Mouse (Mus musculus) G1E (cell line): ENCODE data around the gene Syn3. TPM values are rescaled to one million over a fixed set of nuclear protein-coding genes. Genes with fewer than 3 reads are reported as not detected.

ENCODE experiments used
- ATAC-seq: 2 replicates; pipeline ENCODE4 v1.8.0; 2016; ENCODE audit warnings: mild to moderate bottlenecking; ENCODE audit not compliant: insufficient number of reproducible peaks, poor library complexity, low FRiP score, severe bottlenecking; ENCODE audit errors: extremely low read depth
- DNase-seq: peaks from one replicate; pipeline ENCODE4 v3.0.0; 2012; ENCODE audit warnings: low spot score
- H3K27me3 ChIP-seq: 2 replicates; pipeline ENCODE4 v1.6.1; 2012; ENCODE audit warnings: mild to moderate bottlenecking, low read length, inconsistent platforms; ENCODE audit not compliant: insufficient read depth
- H3K36me3 ChIP-seq: replicated peaks from 2 replicates; pipeline ENCODE3; 2012; ENCODE audit warnings: mild to moderate bottlenecking, inconsistent platforms
- H3K4me1 ChIP-seq: 2 replicates; pipeline ENCODE4 v1.6.1; 2012; ENCODE audit warnings: low read depth, low read length, inconsistent platforms, mixed read lengths; ENCODE audit not compliant: insufficient read depth
- H3K4me3 ChIP-seq: 2 replicates; pipeline ENCODE4 v1.5.1; 2012; ENCODE audit warnings: low read depth, mild to moderate bottlenecking, inconsistent platforms, low read length, moderate library complexity, mixed read lengths
- H3K9me3 ChIP-seq: replicated peaks from 2 replicates; pipeline ENCODE4 v1.6.1; 2012; ENCODE audit warnings: inconsistent platforms
- CTCF ChIP-seq: IDR thresholded peaks from 2 replicates; pipeline ENCODE4 v1.5.1; 2012; ENCODE audit warnings: low read depth, low read length, inconsistent platforms, mixed read lengths
- GATA1 ChIP-seq: IDR thresholded peaks from 2 replicates; pipeline ENCODE4 v1.6.1; 2012; ENCODE audit warnings: borderline replicate concordance, low read length, inconsistent platforms, mixed read lengths
- GATA2 ChIP-seq: IDR thresholded peaks from 2 replicates; pipeline ENCODE4 v1.6.1; 2012; ENCODE audit warnings: low read depth, low read length, inconsistent platforms, borderline replicate concordance
- POLR2AphosphoS5 ChIP-seq: IDR thresholded peaks from 2 replicates; pipeline ENCODE4 v1.6.1; 2012; ENCODE audit warnings: low read depth, low read length, inconsistent platforms; ENCODE audit not compliant: insufficient replicate concordance
- TAL1 ChIP-seq: conservative IDR thresholded peaks from 2 replicates; pipeline ENCODE4 v1.6.1; 2012; ENCODE audit warnings: low read depth, low read length, inconsistent platforms, mixed read lengths
- polyA plus RNA-seq: library from polyadenylated mRNA; stranded (reverse); fragments of >175 nt; gene quantifications from 2 replicates; pipeline ENCODE4 v1.2.3, GENCODE M21; 2012
- total RNA-seq, 2 experiments: library from RNA; stranded (forward) in 1 of 2; stranded (reverse) in 1 of 2; fragments of 200-1000 nt in 1 of 2; fragments of >200 nt in 1 of 2; fragmentation: Nextera tagmentation in 1 of 2; gene quantifications; 2 replicates each; pipeline ENCODE4 v1.2.3; 2014 to 2017

Gene Syn3
- total and polyA plus RNA-seq, 3 experiments, result 0.44 TPM; not detected in 2

GRCm38 (mm10) chr10:86248131-86248740 lies 250.5 kb downstream of the Syn3 start:
- Histone ChIP-seq H3K36me3 (no peaks in the 10 kb centered on the region), H3K4me3 (no peak overlapping the region), H3K9me3 (no peaks in the 10 kb centered on the region), H3K27me3 (no peaks in the 10 kb centered on the region; the same call in 1 of the 2 replicates), H3K4me1 (no peaks in the 10 kb centered on the region)
- no peak for DNase-seq
- TF ChIP-seq POLR2AphosphoS5 (no peak), GATA1 (no peak), GATA2 (no peak), TAL1 (no peak), CTCF (no peak)
- no peak for ATAC-seq

GRCm38 (mm10) chr10:86245396-86245795 lies 253.3 kb downstream of the Syn3 start:
- no peaks in the 10 kb centered on the region for H3K4me1 ChIP-seq

GRCm38 (mm10) chr10:86243525-86243924 lies 255.2 kb downstream of the Syn3 start:
- DNase-seq (no peak), ATAC-seq (no peak)
- no peak overlapping the region for H3K4me3 ChIP-seq
- H3K36me3 ChIP-seq, result no peaks in the 10 kb centered on the region
- H3K4me1 ChIP-seq, result no peaks in the 10 kb centered on the region
- TF ChIP-seq GATA2, result no peak
- TF ChIP-seq GATA1, result no peak
- no peak for TF ChIP-seq CTCF
- no peak for TF ChIP-seq TAL1
- no peak for TF ChIP-seq POLR2AphosphoS5
- H3K9me3 ChIP-seq, result no peaks in the 10 kb centered on the region
- H3K27me3 ChIP-seq, result no peaks in the 10 kb centered on the region; the same call in 1 of the 2 replicates

More at GRCm38 (mm10) chr10:86245396-86245795, 253.3 kb downstream of the Syn3 start:
- DNase-seq (no peak), ATAC-seq (no peak)
- Histone ChIP-seq H3K27me3 (no peaks in the 10 kb centered on the region; the same call in 1 of the 2 replicates), H3K36me3 (no peaks in the 10 kb centered on the region), H3K4me3 (no peak overlapping the region), H3K9me3 (no peaks in the 10 kb centered on the region)
- TF ChIP-seq GATA2 (no peak), GATA1 (no peak), TAL1 (no peak), CTCF (no peak), POLR2AphosphoS5 (no peak)

- H3K4me3 ChIP-seq, result no peak overlapping the region
- TF ChIP-seq TAL1 (no peak), GATA2 (no peak)
- no peaks in the 10 kb centered on the region for H3K36me3 ChIP-seq
- DNase-seq (no peak), ATAC-seq (no peak)
- H3K27me3 ChIP-seq, result no peaks in the 10 kb centered on the region; the same call in 1 of the 2 replicates
- H3K9me3 ChIP-seq, result no peaks in the 10 kb centered on the region
- no peaks in the 10 kb centered on the region for H3K4me1 ChIP-seq
Measured at GRCm38 (mm10) chr10:86242721-86243120, 256.0 kb downstream of the Syn3 start.

- DNase-seq (no peak), ATAC-seq (no peak)
- Histone ChIP-seq H3K27me3 (no peaks in the 10 kb centered on the region), H3K9me3 (no peaks in the 10 kb centered on the region; the same call in 1 of the 2 replicates), H3K4me3 (no peak overlapping the region), H3K4me1 (no peaks in the 10 kb centered on the region), H3K36me3 (no peaks in the 10 kb centered on the region)
- no peak for TF ChIP-seq GATA2
- no peak for TF ChIP-seq TAL1
- TF ChIP-seq POLR2AphosphoS5, result no peak
- TF ChIP-seq CTCF, result no peak
- no peak for TF ChIP-seq GATA1
Measured at GRCm38 (mm10) chr10:86230006-86230405, 268.7 kb downstream of the Syn3 start.

- Histone ChIP-seq H3K4me3 (no peak overlapping the region), H3K36me3 (no peaks in the 10 kb centered on the region), H3K9me3 (no peaks in the 10 kb centered on the region), H3K4me1 (no peaks in the 10 kb centered on the region), H3K27me3 (no peaks in the 10 kb centered on the region)
- TF ChIP-seq TAL1 (no peak), POLR2AphosphoS5 (no peak)
- ATAC-seq (no peak), DNase-seq (no peak)
Measured at GRCm38 (mm10) chr10:86225480-86225879, 273.2 kb downstream of the Syn3 start.

- Histone ChIP-seq H3K4me1 (no peaks in the 10 kb centered on the region), H3K36me3 (no peaks in the 10 kb centered on the region), H3K4me3 (no peak overlapping the region), H3K27me3 (no peaks in the 10 kb centered on the region), H3K9me3 (no peaks in the 10 kb centered on the region)
- DNase-seq, result no peak
- ATAC-seq, result no peak
- TF ChIP-seq GATA2, result no peak
- TF ChIP-seq TAL1, result no peak
- no peak for TF ChIP-seq GATA1
- TF ChIP-seq POLR2AphosphoS5, result no peak
- TF ChIP-seq CTCF, result no peak
Measured at GRCm38 (mm10) chr10:86218984-86219383, 279.7 kb downstream of the Syn3 start.
